Mouse (Mus musculus) c-Kit-negative CD71-positive TER-119-positive erythroid progenitor cells, embryonic 14.5 days (primary cell): ENCODE data around the gene Gpd2.

Source experiments
- DNase-seq: peaks from one replicate; pipeline ENCODE4 v3.0.0-alpha.2; 2013; ENCODE audit warnings: low read depth, low spot score

Gene Gpd2

DNA sequence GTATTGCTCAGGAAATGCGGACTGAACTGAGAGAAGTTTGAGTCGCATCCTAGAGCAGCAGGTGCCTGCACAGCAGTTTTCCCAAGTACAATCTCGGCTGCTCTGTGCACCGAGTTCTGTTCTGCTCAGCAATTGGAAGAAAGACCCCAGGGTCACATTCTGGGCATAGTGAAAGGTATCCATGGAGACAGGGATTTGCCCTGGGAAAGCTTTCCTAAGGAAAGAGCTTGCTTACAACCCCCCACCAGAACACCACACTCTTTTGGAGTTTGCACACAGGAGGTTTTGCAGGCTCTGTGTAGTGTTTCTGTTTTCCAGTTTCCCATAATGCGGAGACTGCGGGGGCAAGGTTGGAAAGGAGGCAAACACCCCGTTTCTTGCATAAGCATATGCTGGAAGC, 150.4 kb downstream of the Gpd2 start:
- no peak for DNase-seq

- no peak for DNase-seq
These were observed 157.6 kb downstream of the Gpd2 start for GRCm38 (mm10) chr2:57395071-57395470.

DNA sequence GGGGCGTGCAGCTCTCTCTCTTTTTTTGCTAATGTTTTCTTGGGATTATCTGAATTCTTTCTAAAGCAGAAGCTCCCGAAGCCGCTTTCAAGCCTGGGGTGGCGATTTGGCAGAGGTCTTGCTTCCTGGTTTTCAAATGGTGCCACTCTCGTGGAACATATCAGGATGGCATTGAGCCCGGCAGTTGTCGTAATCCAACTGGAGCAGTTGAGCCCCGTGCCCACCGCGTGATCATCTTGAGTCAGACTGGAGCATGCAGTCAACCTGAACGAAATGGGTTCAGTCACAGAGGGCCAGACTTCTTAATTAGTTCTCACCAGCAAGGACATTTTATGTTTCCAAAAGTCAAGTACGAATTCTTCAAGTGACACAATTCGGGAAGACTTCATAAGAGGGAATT, 158.6 kb downstream of the Gpd2 start:
- no peak for DNase-seq

DNA sequence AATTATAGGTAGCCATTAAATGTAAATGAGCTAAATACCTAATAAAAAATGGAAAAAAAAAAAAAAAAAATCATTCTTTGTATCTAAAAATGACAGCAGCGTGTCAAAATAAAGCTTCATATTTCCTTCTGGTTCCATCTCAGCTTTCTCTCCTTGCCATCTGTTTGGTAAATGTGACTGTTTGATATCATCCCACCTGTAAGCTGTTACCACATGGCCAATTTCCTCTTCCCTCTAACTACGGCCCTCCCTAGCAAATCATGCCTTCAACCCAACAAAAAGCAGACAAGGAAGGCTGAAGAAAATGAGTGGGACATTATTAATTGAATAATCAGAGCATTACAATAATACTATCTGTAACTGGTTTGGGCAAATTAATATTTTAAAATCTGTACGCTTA, 160.3 kb downstream of the Gpd2 start:
- no peak for DNase-seq

GRCm38 (mm10) chr2:57407414-57408019, 170.1 kb downstream of the Gpd2 start:
- no peak for DNase-seq

DNA sequence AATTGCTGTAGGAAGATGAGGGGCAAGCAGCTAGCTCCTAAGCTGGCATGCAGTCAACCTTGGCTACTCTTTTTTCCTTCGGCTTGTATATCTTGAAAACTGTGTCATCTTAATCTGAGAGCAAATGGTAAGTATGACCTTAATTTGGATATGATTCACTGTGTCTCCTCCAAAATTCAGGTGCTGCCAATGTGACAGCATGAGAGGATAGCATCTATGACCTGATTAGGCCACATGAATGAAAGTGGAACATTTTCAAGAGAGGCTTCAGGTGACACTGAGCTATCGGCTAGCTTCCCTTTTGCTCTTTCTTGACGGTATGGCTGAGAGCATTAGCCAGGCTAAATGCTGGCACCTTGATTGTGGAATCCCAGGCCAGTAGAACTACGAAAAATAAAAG, 171.0 kb downstream of the Gpd2 start:
- DNase-seq, result no peak

DNA sequence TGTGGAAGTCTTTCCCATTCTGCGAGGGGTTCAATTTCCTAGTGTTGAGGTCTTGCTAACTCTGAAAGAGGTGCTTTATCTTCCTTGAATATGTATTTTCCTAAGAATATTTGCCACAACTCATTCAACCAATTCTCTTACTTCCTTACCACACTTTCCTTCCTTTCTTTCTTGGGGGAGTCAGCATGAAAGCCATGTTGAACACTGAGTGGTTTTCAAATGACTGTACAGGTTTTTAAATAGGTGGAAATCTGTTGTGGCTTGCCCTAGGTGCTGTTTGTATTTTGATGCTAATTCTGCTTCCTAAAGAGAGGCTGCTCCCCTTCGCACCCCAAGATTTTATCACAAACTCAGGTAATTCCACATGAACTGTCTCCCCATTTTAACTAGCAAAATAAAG, 174.1 kb downstream of the Gpd2 start:
- no peak for DNase-seq

DNA sequence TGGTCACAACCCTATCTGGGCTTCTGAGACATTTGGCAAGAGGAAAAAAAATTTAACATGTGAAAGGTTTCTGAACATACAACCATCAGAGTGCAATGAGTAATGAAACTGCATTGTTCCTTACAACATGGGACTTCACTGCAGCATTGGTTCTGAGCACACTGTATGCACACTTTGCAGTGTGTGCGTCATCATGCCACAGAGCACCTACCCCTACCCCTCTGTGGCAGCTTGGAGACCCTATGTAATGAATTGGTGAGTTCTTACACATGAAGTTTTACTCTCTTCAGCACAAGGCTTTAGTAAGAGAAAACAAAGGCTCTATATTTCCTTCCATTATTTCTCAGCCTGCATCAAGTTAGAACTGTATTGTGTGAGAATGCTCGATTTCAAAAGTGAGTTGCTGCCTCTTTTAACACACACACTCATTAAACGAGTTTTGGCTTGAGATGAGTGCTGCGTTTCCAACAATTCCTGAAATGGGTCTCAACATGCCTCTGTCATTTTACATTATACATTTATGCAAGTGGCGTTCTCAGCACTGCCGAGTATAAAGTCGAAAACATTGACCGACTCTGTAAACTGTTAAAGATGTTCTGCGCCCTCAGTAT, 177.2 kb downstream of the Gpd2 start:
- DNase-seq, result no peak

DNA sequence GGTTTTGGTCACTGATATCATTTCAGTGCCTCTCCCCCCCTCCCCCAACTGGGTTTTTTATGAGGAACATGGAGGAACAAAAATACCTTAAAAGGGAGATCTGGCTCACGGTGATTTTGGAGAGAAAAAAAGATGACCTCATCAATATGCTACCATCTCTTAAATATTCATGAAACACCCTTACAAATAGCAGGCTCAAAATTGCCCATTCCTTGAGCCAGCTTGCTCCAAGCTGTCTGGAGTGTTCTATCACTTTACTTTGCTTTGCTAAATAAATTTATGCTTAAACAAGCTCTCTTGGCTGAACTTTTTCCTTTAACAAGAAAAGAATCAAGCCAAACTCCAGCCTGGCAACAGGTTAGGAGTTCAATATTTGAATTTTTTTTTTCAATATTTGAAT, 179.3 kb downstream of the Gpd2 start:
- DNase-seq, result no peak
